Mouse (Mus musculus) fibroblast of lung, adult 2 months (primary cell): ENCODE measurements around the gene Rdh13.
A peak's percentile ranks its signal among the peaks of the same experiment; 100 is the strongest.
"Not testable (repeated sequence)": the region's sequence is repeated elsewhere in the genome, so short reads cannot be mapped to it uniquely, and the experiment has no call there.

ENCODE experiments used
- DNase-seq: peaks from one replicate; pipeline ENCODE4 v3.0.0-alpha.2; 2011; ENCODE audit warnings: low read depth

The Rdh13 gene

DNA sequence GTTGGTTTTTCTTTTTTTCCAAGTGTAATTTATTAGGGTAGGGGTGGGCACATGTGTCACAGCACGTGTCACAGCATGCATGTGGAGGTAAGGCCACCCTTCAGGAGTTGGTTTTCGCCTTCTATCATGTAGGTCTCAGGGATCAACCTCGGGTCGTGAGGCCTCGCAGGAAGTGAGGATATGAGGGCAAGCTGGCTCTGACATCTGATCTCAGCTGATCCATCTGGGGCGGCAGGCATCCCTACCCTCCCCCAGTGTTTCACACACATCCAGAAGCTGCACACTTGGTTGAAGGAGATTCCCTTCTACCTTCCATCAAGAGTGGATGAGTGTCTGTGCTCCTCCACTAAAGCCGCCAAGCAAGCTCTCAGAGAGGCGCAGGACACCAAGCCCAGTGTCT, 13.4 kb downstream of the Rdh13 start:
- DNase-seq: no peak

DNA sequence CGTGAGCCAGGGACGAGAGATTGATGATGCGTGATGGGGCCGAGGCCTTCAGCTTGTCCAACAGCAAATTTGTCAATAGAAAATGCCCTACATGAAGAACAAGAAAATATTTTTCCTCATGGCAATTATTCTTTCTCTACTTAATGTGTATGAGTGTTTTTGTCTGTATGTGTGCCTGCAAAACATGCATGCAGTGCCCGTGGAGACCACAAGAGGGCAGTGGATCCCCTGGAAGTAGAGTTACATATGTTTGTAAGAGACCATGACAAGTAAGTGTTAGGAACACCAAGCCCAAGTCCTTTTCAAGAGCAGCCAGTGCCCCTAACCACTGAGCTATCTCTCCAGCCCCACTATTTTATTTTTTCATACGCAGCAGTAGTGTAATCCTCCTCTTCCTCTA, 13.9 kb downstream of the Rdh13 start:
- peak; percentile 46 for DNase-seq

DNA sequence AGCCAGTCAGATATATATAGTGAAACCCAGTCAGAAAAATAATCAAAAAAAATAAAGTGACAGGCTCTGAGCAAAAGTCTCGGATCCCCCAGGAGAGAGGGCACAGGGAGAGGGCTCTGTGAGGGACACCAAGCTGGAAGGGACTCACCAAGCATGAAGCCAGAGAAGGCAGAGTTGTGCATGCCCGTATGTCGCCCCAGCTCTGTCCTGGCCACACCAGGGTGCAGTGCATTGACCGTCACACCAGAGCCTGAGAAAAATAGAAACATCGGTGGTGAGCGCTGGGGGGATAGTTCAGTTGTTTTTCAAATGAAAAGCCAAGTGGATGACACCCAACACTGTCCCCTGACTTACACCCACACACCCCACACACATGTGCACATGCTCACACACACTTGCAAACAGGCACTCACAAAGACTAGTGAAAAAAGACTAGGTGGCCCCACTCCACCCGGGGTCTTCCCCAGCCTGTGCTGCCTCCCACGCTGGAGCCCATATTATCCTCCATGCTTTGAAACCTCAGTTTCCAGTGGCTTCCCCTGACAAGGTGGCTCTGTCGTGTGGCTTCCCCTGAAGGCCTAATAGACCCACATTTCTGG, 15.1 kb downstream of the Rdh13 start:
- no peak for DNase-seq

DNA sequence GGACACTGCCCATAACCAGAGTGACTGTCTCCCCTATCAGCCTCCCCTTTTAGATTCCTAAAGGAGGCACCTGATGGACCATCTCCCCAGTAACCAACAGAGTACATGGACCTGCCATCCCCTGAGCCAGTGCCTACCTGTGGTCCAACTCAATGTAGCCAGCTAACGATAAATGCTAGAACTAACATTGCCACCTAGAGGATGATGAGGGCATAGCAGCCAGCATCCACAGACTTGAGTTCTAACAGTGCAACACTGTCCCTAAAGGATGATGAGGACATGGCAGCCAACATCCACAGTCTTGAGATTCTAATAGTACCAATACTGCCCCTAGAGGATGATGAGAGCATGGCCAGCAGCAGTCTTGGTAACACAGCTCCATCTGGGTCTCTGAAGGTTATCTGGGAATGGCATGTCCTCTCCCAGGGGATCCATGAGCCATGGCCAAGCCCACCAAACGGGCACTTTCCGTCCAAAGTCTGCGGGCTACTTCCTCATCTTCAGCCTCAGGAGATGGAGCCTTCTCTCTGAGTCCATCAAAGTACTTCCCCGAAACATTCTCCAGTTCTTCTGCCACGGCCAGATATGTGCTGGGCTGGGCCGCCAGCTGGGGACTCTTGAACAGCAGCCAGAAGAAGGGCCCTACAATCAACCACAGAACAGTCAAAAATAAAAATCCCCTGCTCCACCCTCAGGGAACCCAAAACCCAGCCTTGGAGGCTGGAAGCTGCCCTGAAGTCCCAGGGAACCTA, 18.1 kb downstream of the Rdh13 start:
- DNase-seq: peak; percentile 80

DNA sequence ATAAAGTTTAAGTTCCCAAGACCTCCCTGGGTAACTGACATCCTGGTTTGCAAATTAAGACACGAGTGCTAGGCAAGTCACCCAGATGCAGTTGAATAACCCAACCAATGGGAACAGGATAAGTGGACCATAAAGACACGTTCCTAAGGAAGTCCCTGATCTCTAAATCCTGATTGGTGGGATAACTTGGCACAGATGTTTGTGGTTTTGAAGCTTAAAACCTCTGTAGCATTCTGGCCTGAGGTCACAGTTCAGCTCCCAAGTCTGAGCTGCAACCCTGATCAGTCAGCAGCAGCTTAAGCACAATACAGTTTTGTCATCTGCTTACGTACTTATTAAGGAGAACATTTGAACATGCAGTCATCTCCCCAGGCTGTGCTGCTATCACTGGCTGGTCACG, 25.2 kb downstream of the Rdh13 start:
- DNase-seq: no peak

DNA sequence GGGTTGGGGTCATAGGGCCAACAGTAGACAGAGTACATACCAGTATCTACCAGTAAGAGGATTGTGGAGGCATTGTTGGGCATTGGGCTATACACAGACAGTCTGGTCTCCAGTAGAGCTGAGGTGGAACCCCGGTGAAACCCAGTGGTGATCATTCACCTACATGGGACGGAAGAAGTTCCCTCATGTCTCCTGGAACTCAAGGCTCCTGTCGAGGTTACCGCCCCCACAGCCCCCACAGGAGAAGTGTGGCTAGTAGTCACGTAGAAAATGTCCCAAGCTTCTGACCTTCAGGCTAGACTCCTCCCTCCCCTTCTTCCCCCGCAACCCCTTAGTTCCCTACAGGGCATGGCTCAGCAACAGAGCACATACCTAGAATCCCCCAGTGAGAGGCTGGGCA, 25.8 kb downstream of the Rdh13 start:
- DNase-seq: no peak

DNA sequence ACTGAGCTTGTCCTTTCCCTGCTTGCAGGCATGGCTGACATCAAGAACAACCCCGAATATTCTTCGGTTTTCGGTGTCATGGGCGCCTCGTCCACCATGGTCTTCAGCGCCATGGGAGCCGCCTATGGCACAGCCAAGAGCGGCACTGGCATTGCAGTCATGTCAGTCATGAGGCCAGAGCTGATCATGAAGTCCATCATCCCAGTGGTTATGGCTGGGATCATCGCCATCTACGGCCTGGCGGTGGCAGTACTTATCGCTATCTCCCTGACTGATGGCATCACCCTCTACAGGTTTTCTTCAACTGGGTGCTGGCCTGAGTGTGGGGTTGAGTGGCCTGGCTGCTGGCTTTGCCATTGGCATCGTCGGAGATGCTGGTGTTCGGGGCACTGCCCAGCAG, 33.0 kb downstream of the Rdh13 start:
- DNase-seq: not testable (repeated sequence)

DNA sequence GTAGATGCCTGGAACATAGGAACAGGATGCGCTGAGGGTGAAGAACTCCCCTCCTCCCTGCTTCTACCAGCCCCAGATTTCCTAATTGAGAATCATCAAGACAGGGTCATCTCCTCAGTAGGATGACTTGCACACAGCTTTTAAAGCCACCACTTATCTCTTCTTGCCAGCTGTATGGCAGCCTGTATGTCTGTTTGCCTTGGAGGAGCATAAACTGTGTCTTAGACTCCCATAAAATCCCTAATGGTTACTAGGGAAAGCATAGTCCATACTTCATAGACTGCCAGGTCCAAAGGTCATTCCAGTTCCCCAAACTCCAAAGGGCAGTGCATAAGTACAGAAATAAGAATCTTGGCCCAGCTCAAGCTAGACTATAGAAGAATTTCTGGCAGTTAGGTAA, 47.7 kb downstream of the Rdh13 start, which contains the start of gene Gp6:
Gp6 (minus strand) TSS at position 15 of the 400 bp plus-strand sequence.
- no peak for DNase-seq
